Mouse (Mus musculus): Measurements from ENCODE around the gene Ntn4. TPM values are rescaled to one million over a fixed set of nuclear protein-coding genes. Genes with fewer than 3 reads are reported as not detected.

Gene Ntn4
- polyA plus RNA-seq (2014; fragmentation: Illumina TruSeq; extraction: RNeasy Lipid Tissue Mini Kit (QIAGEN cat#74804); ENCODE audit: low read depth, low replicate concordance): 7.7 TPM

DNA sequence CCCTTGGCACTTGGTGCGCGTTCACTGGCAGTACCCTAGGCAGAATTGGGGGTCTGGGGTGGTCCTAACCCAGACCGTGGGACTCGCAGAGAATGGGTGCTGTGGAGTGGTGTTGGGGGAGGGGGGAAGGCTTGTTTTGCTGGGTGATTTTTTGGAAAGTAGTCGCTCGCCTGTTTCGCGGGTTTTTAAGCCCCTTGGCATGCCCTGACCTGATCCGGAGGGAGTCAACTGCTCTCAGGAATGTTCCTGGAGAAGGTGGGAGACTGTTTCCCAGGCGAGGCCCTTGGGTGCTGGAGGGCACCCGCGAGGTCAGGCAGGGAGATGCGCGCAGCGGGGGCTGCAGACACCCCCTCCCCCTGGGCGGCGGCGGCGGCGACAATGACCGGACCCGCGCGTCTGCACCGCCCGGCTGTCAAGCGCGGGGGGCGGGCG, at the start of gene Ntn4:
TSS of gene Ntn4 (plus strand) at position 161 of the 432 bp plus-strand sequence.

Other genes with a start within 250 kb of the Ntn4 start
- gene Lta4h, start 187.3 kb upstream of the Ntn4 start, polyA plus RNA-seq (2014; fragmentation: Illumina TruSeq; extraction: RNeasy Lipid Tissue Mini Kit (QIAGEN cat#74804); ENCODE audit: low read depth, low replicate concordance): 30.7 TPM
- 0.27 TPM for gene Hal, start 151.9 kb upstream of the Ntn4 start, polyA plus RNA-seq (2014; fragmentation: Illumina TruSeq; extraction: RNeasy Lipid Tissue Mini Kit (QIAGEN cat#74804); ENCODE audit: low read depth, low replicate concordance)
- gene Amdhd1, start 100.6 kb upstream of the Ntn4 start, polyA plus RNA-seq (2014; fragmentation: Illumina TruSeq; extraction: RNeasy Lipid Tissue Mini Kit (QIAGEN cat#74804); ENCODE audit: low read depth, low replicate concordance): not detected
- 717 TPM for gene Ccdc38, start 100.0 kb upstream of the Ntn4 start, polyA plus RNA-seq (2014; fragmentation: Illumina TruSeq; extraction: RNeasy Lipid Tissue Mini Kit (QIAGEN cat#74804); ENCODE audit: low read depth, low replicate concordance)
- gene Snrpf, start 51.0 kb upstream of the Ntn4 start, polyA plus RNA-seq (2014; fragmentation: Illumina TruSeq; extraction: RNeasy Lipid Tissue Mini Kit (QIAGEN cat#74804); ENCODE audit: low read depth, low replicate concordance): 49.0 TPM
- gene Usp44, start 190.9 kb downstream of the Ntn4 start, polyA plus RNA-seq (2014; fragmentation: Illumina TruSeq; extraction: RNeasy Lipid Tissue Mini Kit (QIAGEN cat#74804); ENCODE audit: low read depth, low replicate concordance): 147 TPM